Mouse (Mus musculus) bone marrow, adult 2 months (tissue): ENCODE results near the gene Alk.

Source experiments
- CTCF ChIP-seq: fragments of 200-500 bp; IDR thresholded peaks from 2 replicates; pipeline ENCODE4 v1.5.1; 2011; ENCODE audit warnings: low read length, control low read depth; ENCODE audit not compliant: control insufficient read depth, insufficient read depth
- POLR2A ChIP-seq: fragments of 200-500 bp; IDR thresholded peaks from 2 replicates; pipeline ENCODE4 v1.6.1; 2011; ENCODE audit warnings: low read depth, mild to moderate bottlenecking, control low read depth, low read length, borderline replicate concordance; ENCODE audit not compliant: control insufficient read depth

DNA sequence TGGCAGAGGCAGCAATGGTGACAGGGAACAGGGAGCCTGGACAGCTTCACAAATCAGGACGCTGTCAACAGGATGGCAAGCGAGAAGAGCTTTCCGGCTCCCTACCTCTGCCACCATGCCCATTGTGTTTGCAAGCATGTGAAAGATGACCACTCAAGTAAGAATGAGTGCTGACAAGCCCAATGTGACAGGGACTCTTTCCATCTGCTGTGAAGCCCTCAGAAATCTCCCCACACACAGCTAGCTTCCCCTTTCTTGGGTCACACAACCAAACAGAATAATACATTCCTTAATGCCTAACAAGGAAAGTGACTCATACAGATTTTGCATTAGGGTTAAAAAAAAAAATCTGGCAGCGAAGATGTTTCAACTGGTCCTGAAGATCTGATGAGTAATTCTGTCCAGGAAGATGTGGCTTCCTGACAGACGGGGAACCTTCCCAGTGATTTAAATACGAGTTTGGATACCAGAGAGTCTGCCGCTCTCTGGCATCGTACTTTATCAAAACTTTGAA lies 329.0 kb downstream of the Alk start:
- TF ChIP-seq POLR2A (no peak), CTCF (no peak)
